Mouse (Mus musculus): ENCODE data around the gene Ralgds.

GRCm38 (mm10) chr2:28532938-28533771 is 20.2 kb downstream of the Ralgds start:
- TF ChIP-seq CTCF (IDR thresholded peaks at IDR 0.05) (peak; percentile 60), EP300 (IDR thresholded peaks at IDR 0.05; ENCODE audit: insufficient read depth, low read depth, low read length) (no peak)
